Mouse (Mus musculus): ENCODE data around the gene Arsg. TPM values are rescaled to one million over a fixed set of nuclear protein-coding genes. Genes with fewer than 3 reads are reported as not detected.
A peak's percentile ranks its signal among the peaks of the same experiment; 100 is the strongest.

Arsg gene
- polyA plus RNA-seq, 1 experiment from 2014 or later = 4.2 TPM

GRCm38 (mm10) chr11:109536939-109537338, 63.8 kb downstream of the Arsg start:
- Histone ChIP-seq H3K27ac (no peak overlapping the region), H3K4me1 (peaks cover 9% of the 10 kb centered on the region; the same call in 1 of the 2 replicates), H3K9me3 (no peaks in the 10 kb centered on the region), H3K27me3 (no peaks in the 10 kb centered on the region), H3K36me3 (no peaks in the 10 kb centered on the region), H3K9ac (no peak overlapping the region), H3K4me2 (replicated peaks) (no peak overlapping the region), H3K4me3 (no peak overlapping the region)
- 55% methylated on average over 5 of the region's 5 CpGs for WGBS
- ATAC-seq (ENCODE audit: low FRiP score, low read depth) = no peak

- no peak overlapping the region for H3K4me3 ChIP-seq
- H3K9me3 ChIP-seq = no peaks in the 10 kb centered on the region
- H3K36me3 ChIP-seq = no peaks in the 10 kb centered on the region
- WGBS = 45% methylated on average over 6 of the region's 6 CpGs
- no peak overlapping the region for H3K27ac ChIP-seq
- H3K9ac ChIP-seq = no peak overlapping the region
- H3K27me3 ChIP-seq = no peaks in the 10 kb centered on the region
- H3K4me1 ChIP-seq = peaks cover 22% of the 10 kb centered on the region
- ATAC-seq (ENCODE audit: low FRiP score, low read depth) = no peak
- 0 out of 2 replicates have a peak overlapping the region, but pooled peaks have one; percentile 7 for H3K4me2 ChIP-seq (replicated peaks)
Measured at GRCm38 (mm10) chr11:109539290-109539689, 66.1 kb downstream of the Arsg start.

GRCm38 (mm10) chr11:109543466-109543865, 70.3 kb downstream of the Arsg start:
- no peak overlapping the region for H3K9ac ChIP-seq
- H3K27me3 ChIP-seq = no peaks in the 10 kb centered on the region
- H3K27ac ChIP-seq = no peak overlapping the region
- no peak overlapping the region for H3K4me2 ChIP-seq (replicated peaks)
- H3K36me3 ChIP-seq = no peaks in the 10 kb centered on the region
- WGBS = 88% methylated on average over 9 of the region's 9 CpGs
- H3K4me1 ChIP-seq = peaks cover 40% of the 10 kb centered on the region
- H3K9me3 ChIP-seq = no peaks in the 10 kb centered on the region
- ATAC-seq (ENCODE audit: low FRiP score, low read depth) = no peak
- no peak overlapping the region for H3K4me3 ChIP-seq

- Histone ChIP-seq H3K9me3 (no peaks in the 10 kb centered on the region), H3K27me3 (no peaks in the 10 kb centered on the region), H3K27ac (peak overlapping the region; percentile 44), H3K36me3 (no peaks in the 10 kb centered on the region), H3K4me2 (replicated peaks) (no peak overlapping the region), H3K4me1 (peaks cover 33% of the 10 kb centered on the region), H3K4me3 (no peak overlapping the region), H3K9ac (no peak overlapping the region)
- 14% methylated on average over 7 of the region's 7 CpGs for WGBS
- ATAC-seq (ENCODE audit: low FRiP score, low read depth) = peak; percentile 67; the same call in 1 of the 2 replicates
Measured at GRCm38 (mm10) chr11:109544432-109544831, 71.3 kb downstream of the Arsg start.

GRCm38 (mm10) chr11:109545265-109545664, 72.1 kb downstream of the Arsg start:
- Histone ChIP-seq H3K9me3 (no peaks in the 10 kb centered on the region), H3K9ac (no peak overlapping the region), H3K27ac (no peak overlapping the region), H3K4me1 (peaks cover 31% of the 10 kb centered on the region), H3K4me2 (replicated peaks) (no peak overlapping the region), H3K27me3 (no peaks in the 10 kb centered on the region), H3K36me3 (no peaks in the 10 kb centered on the region), H3K4me3 (no peak overlapping the region)
- ATAC-seq (ENCODE audit: low FRiP score, low read depth) = no peak
- WGBS = 57% methylated on average over 7 of the region's 7 CpGs

- Histone ChIP-seq H3K27me3 (no peaks in the 10 kb centered on the region), H3K4me3 (no peak overlapping the region), H3K27ac (no peak overlapping the region), H3K9ac (no peak overlapping the region), H3K36me3 (no peaks in the 10 kb centered on the region), H3K4me2 (replicated peaks) (no peak overlapping the region), H3K9me3 (no peaks in the 10 kb centered on the region), H3K4me1 (peaks cover 31% of the 10 kb centered on the region)
- 52% methylated on average over 12 of the region's 12 CpGs for WGBS
- no peak for ATAC-seq (ENCODE audit: low FRiP score, low read depth)
Measured at GRCm38 (mm10) chr11:109545700-109546143, 72.5 kb downstream of the Arsg start.

- WGBS = 72% methylated on average over 16 of the region's 16 CpGs
- Histone ChIP-seq H3K4me3 (no peak overlapping the region), H3K27me3 (no peaks in the 10 kb centered on the region), H3K4me2 (replicated peaks) (no peak overlapping the region), H3K36me3 (no peaks in the 10 kb centered on the region), H3K9ac (no peak overlapping the region), H3K4me1 (peaks cover 31% of the 10 kb centered on the region), H3K27ac (no peak overlapping the region), H3K9me3 (no peaks in the 10 kb centered on the region)
- ATAC-seq (ENCODE audit: low FRiP score, low read depth) = no peak
Measured at GRCm38 (mm10) chr11:109546305-109547001, 73.3 kb downstream of the Arsg start.

- H3K27ac ChIP-seq = no peak overlapping the region
- H3K9ac ChIP-seq = no peak overlapping the region
- no peak overlapping the region for H3K4me3 ChIP-seq
- peaks cover 31% of the 10 kb centered on the region for H3K4me1 ChIP-seq
- no peaks in the 10 kb centered on the region for H3K36me3 ChIP-seq
- H3K27me3 ChIP-seq = no peaks in the 10 kb centered on the region
- ATAC-seq (ENCODE audit: low FRiP score, low read depth) = no peak
- WGBS = 100% methylated on average over 1 of the region's 1 CpGs
- no peaks in the 10 kb centered on the region for H3K9me3 ChIP-seq
- H3K4me2 ChIP-seq (replicated peaks) = no peak overlapping the region
Measured at GRCm38 (mm10) chr11:109547652-109548051, 74.5 kb downstream of the Arsg start.

- Histone ChIP-seq H3K27ac (no peak overlapping the region), H3K4me1 (peaks cover 14% of the 10 kb centered on the region), H3K4me3 (no peak overlapping the region), H3K4me2 (replicated peaks) (no peak overlapping the region), H3K27me3 (no peaks in the 10 kb centered on the region), H3K9ac (no peak overlapping the region), H3K36me3 (no peaks in the 10 kb centered on the region), H3K9me3 (no peaks in the 10 kb centered on the region)
- WGBS = 75% methylated on average over 5 of the region's 5 CpGs
- no peak for ATAC-seq (ENCODE audit: low FRiP score, low read depth)
Measured at GRCm38 (mm10) chr11:109549599-109550290, 76.6 kb downstream of the Arsg start.

- H3K36me3 ChIP-seq = no peaks in the 10 kb centered on the region
Measured at GRCm38 (mm10) chr11:109553921-109554320, 80.7 kb downstream of the Arsg start.

GRCm38 (mm10) chr11:109554443-109554842, 81.3 kb downstream of the Arsg start:
- Histone ChIP-seq H3K9ac (no peak overlapping the region), H3K4me2 (replicated peaks) (no peak overlapping the region), H3K27ac (peak overlapping the region; percentile 28; the same call in 1 of the 2 replicates), H3K27me3 (no peaks in the 10 kb centered on the region), H3K9me3 (no peaks in the 10 kb centered on the region), H3K36me3 (no peaks in the 10 kb centered on the region), H3K4me1 (no peaks in the 10 kb centered on the region), H3K4me3 (no peak overlapping the region)
- WGBS = 54% methylated on average over 3 of the region's 3 CpGs
- ATAC-seq (ENCODE audit: low FRiP score, low read depth) = no peak

More at GRCm38 (mm10) chr11:109553921-109554320, 80.7 kb downstream of the Arsg start:
- H3K4me2 ChIP-seq (replicated peaks) = no peak overlapping the region
- H3K27ac ChIP-seq = no peak overlapping the region
- ATAC-seq (ENCODE audit: low FRiP score, low read depth) = no peak
- H3K9me3 ChIP-seq = no peaks in the 10 kb centered on the region
- no peaks in the 10 kb centered on the region for H3K4me1 ChIP-seq
- no peaks in the 10 kb centered on the region for H3K27me3 ChIP-seq
- no peak overlapping the region for H3K4me3 ChIP-seq
- H3K9ac ChIP-seq = no peak overlapping the region
- 59% methylated on average over 4 of the region's 4 CpGs for WGBS

GRCm38 (mm10) chr11:109556130-109556529, 83.0 kb downstream of the Arsg start:
- Histone ChIP-seq H3K27ac (no peak overlapping the region), H3K4me2 (replicated peaks) (no peak overlapping the region), H3K4me1 (peaks cover 6% of the 10 kb centered on the region), H3K36me3 (no peaks in the 10 kb centered on the region), H3K4me3 (no peak overlapping the region), H3K27me3 (no peaks in the 10 kb centered on the region), H3K9ac (no peak overlapping the region), H3K9me3 (no peaks in the 10 kb centered on the region)
- WGBS = 90% methylated on average over 6 of the region's 6 CpGs
- no peak for ATAC-seq (ENCODE audit: low FRiP score, low read depth)
